Mouse (Mus musculus): Measurements from ENCODE around the gene Atxn7l2. TPM values are rescaled to one million over a fixed set of nuclear protein-coding genes. Genes with fewer than 3 reads are reported as not detected.

Atxn7l2 gene
- polyA plus RNA-seq, 1 experiment from 2014 or later, result 25.6 TPM

- ATAC-seq (ENCODE audit: insufficient number of reproducible peaks, low FRiP score, low TSS enrichment, low read depth), result no peak
Observed at GRCm38 (mm10) chr3:108231646-108232045, 20.9 kb upstream of the Atxn7l2 start.

GRCm38 (mm10) chr3:108227521-108227920, 16.8 kb upstream of the Atxn7l2 start:
- DNase-seq (ENCODE audit: low spot score), result no peak
- H3K4me2 ChIP-seq (ENCODE audit: low read depth, severe bottlenecking), result no peak overlapping the region
- 0 out of 2 replicates have a peak, but pooled peaks cover 10% of the 10 kb centered on the region for H3K4me1 ChIP-seq (ENCODE audit: control insufficient read depth, insufficient read depth, low read length)
- H3K27me3 ChIP-seq (ENCODE audit: control insufficient read depth, insufficient read depth, low read length), result peaks cover 33% of the 10 kb centered on the region
- no peak overlapping the region for H3K27ac ChIP-seq (replicated peaks; ENCODE audit: low read depth, low read length)
- H3K9ac ChIP-seq (ENCODE audit: low read length), result no peak overlapping the region
- ATAC-seq (ENCODE audit: insufficient number of reproducible peaks, low FRiP score, low TSS enrichment, low read depth), result no peak
- no peaks in the 10 kb centered on the region for H3K9me3 ChIP-seq (ENCODE audit: control insufficient read depth, low read length)
- WGBS, result 71% methylated on average over 2 of the region's 2 CpGs
- H3K4me3 ChIP-seq (ENCODE audit: low read depth, low read length), result no peak overlapping the region
- no peaks in the 10 kb centered on the region for H3K36me3 ChIP-seq (ENCODE audit: control insufficient read depth, insufficient read depth, low read length)

More at GRCm38 (mm10) chr3:108231646-108232045, 20.9 kb upstream of the Atxn7l2 start:
- Histone ChIP-seq H3K4me2 (ENCODE audit: low read depth, severe bottlenecking) (no peak overlapping the region), H3K9me3 (ENCODE audit: control insufficient read depth, low read length) (no peaks in the 10 kb centered on the region), H3K27ac (replicated peaks; ENCODE audit: low read depth, low read length) (no peak overlapping the region), H3K4me3 (ENCODE audit: low read depth, low read length) (no peak overlapping the region), H3K36me3 (ENCODE audit: control insufficient read depth, insufficient read depth, low read length) (no peaks in the 10 kb centered on the region), H3K27me3 (ENCODE audit: control insufficient read depth, insufficient read depth, low read length) (peaks cover 10% of the 10 kb centered on the region), H3K4me1 (ENCODE audit: control insufficient read depth, insufficient read depth, low read length) (0 out of 2 replicates have a peak, but pooled peaks cover under 1% of the 10 kb centered on the region), H3K9ac (ENCODE audit: low read length) (no peak overlapping the region)
- no peak for DNase-seq (ENCODE audit: low spot score)
- WGBS, result 78% methylated on average over 4 of the region's 4 CpGs

DNA sequence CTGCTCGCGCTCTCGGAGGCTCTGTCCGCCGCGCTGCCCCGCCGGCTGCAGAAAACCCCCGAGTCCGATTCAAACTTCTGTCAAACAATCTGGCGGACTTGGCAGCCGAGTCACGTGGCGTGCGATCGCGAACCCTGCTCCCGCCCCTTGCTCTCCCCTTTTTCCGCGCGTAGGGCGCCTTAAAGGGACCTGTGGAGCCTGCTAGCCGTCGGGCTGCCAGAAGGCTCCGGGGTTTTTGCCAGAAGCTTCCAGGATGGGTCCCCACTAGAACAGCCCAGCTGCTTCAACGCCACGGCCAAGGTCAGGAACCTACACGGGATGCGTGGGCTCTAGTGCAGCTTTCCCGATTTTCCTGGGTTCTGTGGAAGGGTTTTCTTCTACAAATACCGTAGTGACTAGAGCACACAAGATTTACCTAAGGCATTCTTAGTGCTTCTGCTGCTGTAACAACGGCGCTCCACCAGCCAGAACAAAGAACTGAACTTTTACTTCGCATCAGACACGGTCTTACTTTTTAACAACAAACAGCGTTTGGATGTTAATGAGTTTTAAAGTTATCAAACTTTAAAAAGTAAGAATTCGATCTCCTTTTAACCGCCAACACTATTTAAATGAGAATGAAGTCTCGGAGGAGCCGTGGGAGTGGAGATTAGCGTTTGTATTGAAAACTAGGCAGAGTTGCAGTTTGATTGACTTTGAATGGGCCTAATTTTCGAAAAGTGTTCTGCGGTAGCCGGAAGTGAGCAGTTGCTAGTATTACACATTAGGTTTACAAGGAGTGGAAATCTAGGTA, 16.0 kb upstream of the Atxn7l2 start, which contains the start of gene Sypl2:
Gene Sypl2, minus strand, starts transcription at position 91 of the 793 bp plus-strand sequence.
- Histone ChIP-seq H3K36me3 (ENCODE audit: control insufficient read depth, insufficient read depth, low read length) (no peaks in the 10 kb centered on the region), H3K4me3 (ENCODE audit: low read depth, low read length) (peak within 1 kb of the TSS; percentile 37), H3K27me3 (ENCODE audit: control insufficient read depth, insufficient read depth, low read length) (peaks cover 33% of the 10 kb centered on the region), H3K4me1 (ENCODE audit: control insufficient read depth, insufficient read depth, low read length) (0 out of 2 replicates have a peak, but pooled peaks cover 10% of the 10 kb centered on the region), H3K4me2 (ENCODE audit: low read depth, severe bottlenecking) (peak within 1 kb of the TSS; percentile 60), H3K27ac (replicated peaks; ENCODE audit: low read depth, low read length) (no peak within 1 kb of the TSS), H3K9ac (ENCODE audit: low read length) (peak within 1 kb of the TSS; percentile 40), H3K9me3 (ENCODE audit: control insufficient read depth, low read length) (no peaks in the 10 kb centered on the region)
- 5% methylated on average over 43 of the region's 44 CpGs for WGBS
- DNase-seq (ENCODE audit: low spot score) (peak; percentile 76), ATAC-seq (ENCODE audit: insufficient number of reproducible peaks, low FRiP score, low TSS enrichment, low read depth) (no peak)

- H3K9me3 ChIP-seq (ENCODE audit: control insufficient read depth, low read length), result no peaks in the 10 kb centered on the region
- ATAC-seq (ENCODE audit: insufficient number of reproducible peaks, low FRiP score, low TSS enrichment, low read depth) (peak; percentile 51; the same call in 1 of the 2 replicates), DNase-seq (ENCODE audit: low spot score) (peak; percentile 64)
- no peak overlapping the region for H3K27ac ChIP-seq (replicated peaks; ENCODE audit: low read depth, low read length)
- peak overlapping the region; percentile 60 for H3K4me2 ChIP-seq (ENCODE audit: low read depth, severe bottlenecking)
- H3K4me1 ChIP-seq (ENCODE audit: control insufficient read depth, insufficient read depth, low read length), result 0 out of 2 replicates have a peak, but pooled peaks cover 10% of the 10 kb centered on the region
- H3K9ac ChIP-seq (ENCODE audit: low read length), result peak overlapping the region; percentile 40
- H3K36me3 ChIP-seq (ENCODE audit: control insufficient read depth, insufficient read depth, low read length), result no peaks in the 10 kb centered on the region
- H3K27me3 ChIP-seq (ENCODE audit: control insufficient read depth, insufficient read depth, low read length), result peaks cover 33% of the 10 kb centered on the region
- peak overlapping the region; percentile 37 for H3K4me3 ChIP-seq (ENCODE audit: low read depth, low read length)
- 2% methylated on average over 66 of the region's 67 CpGs for WGBS
Observed at GRCm38 (mm10) chr3:108225711-108226557, 15.2 kb upstream of the Atxn7l2 start.

DNA sequence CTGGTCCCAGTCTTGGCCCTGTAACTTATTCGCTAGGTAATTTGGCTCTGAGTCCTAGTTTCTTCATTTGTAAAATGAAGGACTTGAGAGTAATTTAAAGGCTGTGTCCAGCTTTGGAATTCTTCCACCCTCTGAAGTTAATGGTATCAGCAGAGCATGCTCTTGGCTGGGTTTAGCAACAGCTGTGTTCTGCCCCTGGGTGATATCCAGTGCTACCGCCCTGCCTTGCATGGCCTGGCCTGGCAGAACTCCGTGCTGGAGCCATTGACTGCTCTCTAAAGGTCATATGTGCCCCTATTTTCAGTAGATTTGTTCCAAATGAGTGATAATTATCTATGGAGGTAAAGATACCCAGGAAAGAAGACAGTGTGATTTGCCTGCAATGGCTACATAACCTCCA, 9.9 kb upstream of the Atxn7l2 start:
- H3K4me3 ChIP-seq (ENCODE audit: low read depth, low read length), result no peak overlapping the region
- H3K27ac ChIP-seq (replicated peaks; ENCODE audit: low read depth, low read length), result no peak overlapping the region
- H3K27me3 ChIP-seq (ENCODE audit: control insufficient read depth, insufficient read depth, low read length), result peaks cover 13% of the 10 kb centered on the region
- no peaks in the 10 kb centered on the region for H3K36me3 ChIP-seq (ENCODE audit: control insufficient read depth, insufficient read depth, low read length)
- DNase-seq (ENCODE audit: low spot score) (no peak), ATAC-seq (ENCODE audit: insufficient number of reproducible peaks, low FRiP score, low TSS enrichment, low read depth) (no peak)
- no peak overlapping the region for H3K9ac ChIP-seq (ENCODE audit: low read length)
- 76% methylated on average over 3 of the region's 3 CpGs for WGBS
- no peaks in the 10 kb centered on the region for H3K4me1 ChIP-seq (ENCODE audit: control insufficient read depth, insufficient read depth, low read length)
- no peaks in the 10 kb centered on the region for H3K9me3 ChIP-seq (ENCODE audit: control insufficient read depth, low read length)
- no peak overlapping the region for H3K4me2 ChIP-seq (ENCODE audit: low read depth, severe bottlenecking)

- Histone ChIP-seq H3K27me3 (ENCODE audit: control insufficient read depth, insufficient read depth, low read length) (no peaks in the 10 kb centered on the region), H3K36me3 (ENCODE audit: control insufficient read depth, insufficient read depth, low read length) (no peaks in the 10 kb centered on the region), H3K4me2 (ENCODE audit: low read depth, severe bottlenecking) (no peak overlapping the region), H3K4me1 (ENCODE audit: control insufficient read depth, insufficient read depth, low read length) (peaks cover 3% of the 10 kb centered on the region; the same call in 1 of the 2 replicates), H3K9me3 (ENCODE audit: control insufficient read depth, low read length) (no peaks in the 10 kb centered on the region), H3K9ac (ENCODE audit: low read length) (no peak overlapping the region), H3K4me3 (ENCODE audit: low read depth, low read length) (no peak overlapping the region), H3K27ac (replicated peaks; ENCODE audit: low read depth, low read length) (no peak overlapping the region)
- DNase-seq (ENCODE audit: low spot score) (peak; percentile 75), ATAC-seq (ENCODE audit: insufficient number of reproducible peaks, low FRiP score, low TSS enrichment, low read depth) (no peak)
- WGBS, result 17% methylated on average over 5 of the region's 5 CpGs
Observed at GRCm38 (mm10) chr3:108214734-108215133, 4.0 kb upstream of the Atxn7l2 start.

GRCm38 (mm10) chr3:108212406-108212805, 1.7 kb upstream of the Atxn7l2 start:
- Histone ChIP-seq H3K36me3 (ENCODE audit: control insufficient read depth, insufficient read depth, low read length) (peaks cover under 1% of the 10 kb centered on the region; the same call in 1 of the 2 replicates), H3K27ac (replicated peaks; ENCODE audit: low read depth, low read length) (no peak overlapping the region), H3K27me3 (ENCODE audit: control insufficient read depth, insufficient read depth, low read length) (no peaks in the 10 kb centered on the region), H3K4me3 (ENCODE audit: low read depth, low read length) (no peak overlapping the region), H3K4me1 (ENCODE audit: control insufficient read depth, insufficient read depth, low read length) (peaks cover 12% of the 10 kb centered on the region), H3K9me3 (ENCODE audit: control insufficient read depth, low read length) (no peaks in the 10 kb centered on the region), H3K9ac (ENCODE audit: low read length) (no peak overlapping the region), H3K4me2 (ENCODE audit: low read depth, severe bottlenecking) (no peak overlapping the region)
- DNase-seq (ENCODE audit: low spot score) (no peak), ATAC-seq (ENCODE audit: insufficient number of reproducible peaks, low FRiP score, low TSS enrichment, low read depth) (no peak)
- WGBS, result 80% methylated on average over 8 of the region's 8 CpGs

- peaks cover 12% of the 10 kb centered on the region for H3K4me1 ChIP-seq (ENCODE audit: control insufficient read depth, insufficient read depth, low read length)
- WGBS, result 87% methylated on average over 6 of the region's 6 CpGs
- peaks cover 5% of the 10 kb centered on the region; the same call in 1 of the 2 replicates for H3K36me3 ChIP-seq (ENCODE audit: control insufficient read depth, insufficient read depth, low read length)
- H3K9me3 ChIP-seq (ENCODE audit: control insufficient read depth, low read length), result no peaks in the 10 kb centered on the region
- H3K27me3 ChIP-seq (ENCODE audit: control insufficient read depth, insufficient read depth, low read length), result no peaks in the 10 kb centered on the region
- DNase-seq (ENCODE audit: low spot score), result no peak
- H3K9ac ChIP-seq (ENCODE audit: low read length), result no peak overlapping the region
- no peak overlapping the region for H3K27ac ChIP-seq (replicated peaks; ENCODE audit: low read depth, low read length)
- no peak for ATAC-seq (ENCODE audit: insufficient number of reproducible peaks, low FRiP score, low TSS enrichment, low read depth)
- no peak overlapping the region for H3K4me3 ChIP-seq (ENCODE audit: low read depth, low read length)
- no peak overlapping the region for H3K4me2 ChIP-seq (ENCODE audit: low read depth, severe bottlenecking)
Observed at GRCm38 (mm10) chr3:108211845-108212244, 1.1 kb upstream of the Atxn7l2 start.

Data from limb, embryonic 11.5 days (tissue).